Mouse (Mus musculus) lung, embryonic 14.5 days (tissue): ENCODE measurements around the gene Pbxip1. TPM values are rescaled to one million over a fixed set of nuclear protein-coding genes. Genes with fewer than 3 reads are reported as not detected.

ENCODE experiments used
- ATAC-seq: fragments of 200-750 bp; cut with Nextera tagmentation; 2 replicates; pipeline ENCODE4 v1.8.0; 2017; ENCODE audit warnings: mild to moderate bottlenecking, moderate TSS enrichment, moderate library complexity; ENCODE audit not compliant: insufficient read depth
- DNase-seq: peaks from one replicate; pipeline ENCODE4 v3.0.0-alpha.2; 2015
- H3K27ac ChIP-seq: fragments of 300-500 bp; sonication (generic); 2 replicates; pipeline ENCODE4 v1.5.1; 2014; ENCODE audit warnings: low read depth, mild to moderate bottlenecking, moderate library complexity
- H3K27me3 ChIP-seq: fragments of 300-500 bp; sonication (generic); 2 replicates; pipeline ENCODE4 v1.6.1; 2014; ENCODE audit warnings: low read length, control low read depth; ENCODE audit not compliant: insufficient read depth
- H3K36me3 ChIP-seq: fragments of 300-500 bp; sonication (generic); 2 replicates; pipeline ENCODE4 v1.6.1; 2014; ENCODE audit warnings: control low read depth; ENCODE audit not compliant: insufficient read depth
- H3K4me1 ChIP-seq: fragments of 300-500 bp; sonication (generic); 2 replicates; pipeline ENCODE4 v1.6.1; 2014; ENCODE audit warnings: antibody characterized with exemption, control low read depth; ENCODE audit not compliant: insufficient read depth
- H3K4me2 ChIP-seq: fragments of 300-500 bp; sonication (generic); 2 replicates; pipeline ENCODE4 v1.6.1; 2014; ENCODE audit warnings: mild to moderate bottlenecking
- H3K4me3 ChIP-seq: fragments of 300-500 bp; sonication (generic); 2 replicates; pipeline ENCODE4 v1.5.1; 2014; ENCODE audit warnings: low read depth, low read length
- H3K9ac ChIP-seq: fragments of 300-500 bp; sonication (generic); 2 replicates; pipeline ENCODE4 v1.6.1; 2014
- H3K9me3 ChIP-seq: fragments of 300-500 bp; sonication (generic); 2 replicates; pipeline ENCODE4 v1.6.1; 2016; ENCODE audit warnings: low read depth, low read length, control low read depth
- CTCF ChIP-seq: IDR thresholded peaks from 2 replicates; pipeline ENCODE4 v1.5.1; 2016; ENCODE audit warnings: antibody characterized with exemption, low read depth
- WGBS: fragments of 180-500 bp; shearing (Covaris S2); extraction: QIAGEN DNeasy Blood & Tissue Kit; methylation state at CpG from one replicate; pipeline ENCODE4 v1.1.7; 2014; 5-methylcytosine and 5-hydroxymethylcytosine counted together
- polyA plus RNA-seq: library from polyadenylated mRNA; unstranded; fragments of >200 nt; fragmentation: Nextera tagmentation; extraction: Ambion mirVana; gene quantifications from 2 replicates; pipeline ENCODE4 v1.2.1, GENCODE M21; 2014

The Pbxip1 gene
- 13.6 and 14.7 TPM in 2 replicates for polyA plus RNA-seq

- ATAC-seq (peak; percentile 80), DNase-seq (peak; percentile 83)
- Histone ChIP-seq H3K27ac (peak within 1 kb of the TSS; percentile 65), H3K36me3 (peaks cover 28% of the 10 kb centered on the region), H3K9me3 (no peaks in the 10 kb centered on the region), H3K27me3 (no peaks in the 10 kb centered on the region), H3K9ac (peak within 1 kb of the TSS; percentile 53), H3K4me3 (peak within 1 kb of the TSS; percentile 46), H3K4me1 (peaks cover 9% of the 10 kb centered on the region; the same call in 1 of the 2 replicates), H3K4me2 (peak within 1 kb of the TSS; percentile 73)
- WGBS = 4% methylated on average over 16 of the region's 16 CpGs
- TF ChIP-seq CTCF = no peak
Measured at GRCm38 (mm10) chr3:89436176-89437113, at the start of gene Pbxip1. TSS of gene Pbxip1 (plus strand) at chr3:89436706.

DNA sequence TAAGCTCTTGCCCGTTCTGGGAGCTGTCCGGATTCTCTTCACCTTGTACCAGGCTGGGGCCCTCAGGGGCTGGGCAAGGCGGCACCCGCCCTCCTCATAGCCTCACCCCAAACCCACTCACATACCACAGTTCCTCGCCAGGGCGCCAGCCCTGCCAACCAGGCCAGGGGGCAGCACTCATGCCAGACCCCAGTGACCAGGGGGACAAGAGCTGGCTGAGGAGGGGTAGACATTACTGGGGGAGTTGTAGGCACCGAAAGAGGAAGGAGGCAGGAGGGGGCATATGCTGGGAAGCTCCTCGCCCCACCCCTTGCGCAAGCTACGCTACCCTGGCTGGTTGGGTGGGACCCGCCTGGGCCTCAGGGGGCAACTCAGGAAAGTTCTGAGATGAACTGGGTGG, 48.9 kb upstream of the Pbxip1 start:
- no peaks in the 10 kb centered on the region for H3K9me3 ChIP-seq
- 72% methylated on average over 11 of the region's 11 CpGs for WGBS
- H3K36me3 ChIP-seq = no peaks in the 10 kb centered on the region
- no peak overlapping the region for H3K27ac ChIP-seq
- no peak overlapping the region for H3K4me2 ChIP-seq
- no peaks in the 10 kb centered on the region; the same call in 1 of the 2 replicates for H3K27me3 ChIP-seq
- H3K4me1 ChIP-seq = peaks cover 8% of the 10 kb centered on the region
- ATAC-seq = no peak
- no peak overlapping the region for H3K9ac ChIP-seq
- DNase-seq = no peak
- no peak overlapping the region for H3K4me3 ChIP-seq
- 0 out of 2 replicates have a peak, but pooled peaks have one; percentile 4 for TF ChIP-seq CTCF

- Histone ChIP-seq H3K4me3 (no peak overlapping the region), H3K4me1 (peaks cover 8% of the 10 kb centered on the region), H3K36me3 (no peaks in the 10 kb centered on the region), H3K27ac (no peak overlapping the region), H3K27me3 (no peaks in the 10 kb centered on the region; the same call in 1 of the 2 replicates), H3K4me2 (no peak overlapping the region), H3K9ac (no peak overlapping the region), H3K9me3 (no peaks in the 10 kb centered on the region)
- TF ChIP-seq CTCF = no peak
- ATAC-seq (no peak), DNase-seq (no peak)
- 80% methylated on average over 11 of the region's 11 CpGs for WGBS
Measured at GRCm38 (mm10) chr3:89388134-89388881, 48.2 kb upstream of the Pbxip1 start.

DNA sequence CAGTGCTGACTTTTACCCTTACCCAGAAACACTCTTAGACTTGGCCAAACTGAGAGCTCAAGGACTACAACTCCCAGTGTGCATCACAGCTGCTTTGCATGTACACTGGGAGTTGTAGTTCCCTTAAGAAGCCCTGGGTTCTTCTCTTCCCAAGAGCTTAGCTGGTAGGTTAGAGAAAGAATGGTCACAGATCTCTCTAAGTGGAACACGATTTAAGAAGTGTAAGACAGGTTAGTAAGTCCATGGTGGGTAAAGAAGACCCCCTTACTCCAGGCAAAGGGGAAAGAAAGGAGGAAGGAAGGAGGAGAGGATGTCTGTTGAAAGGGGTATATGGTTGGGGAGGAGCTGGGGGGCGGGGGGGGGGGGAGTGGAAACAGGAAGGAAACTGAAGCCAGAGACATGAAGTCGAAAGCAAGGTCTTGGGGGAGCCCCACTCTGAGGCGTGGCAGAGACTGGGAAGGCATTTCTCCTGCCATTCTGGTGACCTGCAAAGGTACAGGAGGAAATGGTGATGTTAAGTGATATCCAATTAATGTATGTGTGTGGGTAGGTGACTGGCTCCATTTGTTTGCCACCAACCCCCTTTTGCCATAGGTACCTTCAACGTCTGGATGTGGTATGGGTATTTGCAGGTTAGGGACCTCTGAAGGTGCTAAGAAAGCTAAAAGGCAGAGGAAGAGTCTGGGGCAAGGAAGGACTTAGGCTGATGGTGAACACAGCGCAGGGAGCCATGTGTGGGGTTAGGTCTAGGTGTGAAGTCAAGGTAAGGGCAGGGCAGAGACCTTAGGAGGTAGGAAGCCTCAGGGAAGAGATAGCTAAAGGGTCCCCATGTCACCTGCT, 47.4 kb upstream of the Pbxip1 start:
- H3K27me3 ChIP-seq = no peaks in the 10 kb centered on the region; the same call in 1 of the 2 replicates
- H3K4me2 ChIP-seq = no peak overlapping the region
- DNase-seq (peak; percentile 74), ATAC-seq (no peak)
- no peak for TF ChIP-seq CTCF
- peaks cover 8% of the 10 kb centered on the region for H3K4me1 ChIP-seq
- H3K4me3 ChIP-seq = no peak overlapping the region
- no peak overlapping the region for H3K27ac ChIP-seq
- no peaks in the 10 kb centered on the region for H3K36me3 ChIP-seq
- no peaks in the 10 kb centered on the region for H3K9me3 ChIP-seq
- H3K9ac ChIP-seq = no peak overlapping the region
- whole genome bisulfite sequencing = 49% methylated on average over 6 of the region's 6 CpGs

DNA sequence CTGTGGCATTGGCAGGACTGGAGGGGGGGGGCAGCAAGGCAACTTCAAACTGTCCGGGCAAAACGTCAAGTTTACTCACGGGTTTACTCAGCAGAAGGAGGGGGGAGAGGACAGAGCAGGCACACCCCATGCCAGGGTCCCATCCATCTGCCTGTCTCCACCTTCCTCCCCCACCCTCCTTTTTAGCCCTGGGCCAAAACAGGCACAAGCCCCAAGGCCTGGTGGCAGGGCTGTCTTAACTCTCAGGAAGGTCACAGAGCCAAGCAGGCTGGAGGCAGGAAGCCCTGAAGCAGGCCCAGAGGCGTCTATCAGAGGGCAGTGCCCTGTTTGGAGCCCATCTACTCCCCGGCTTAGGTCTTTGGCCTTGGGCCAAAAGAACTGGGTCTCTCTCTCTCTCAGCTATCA, 46.4 kb upstream of the Pbxip1 start:
- peak overlapping the region; percentile 56; the same call in 1 of the 2 replicates for H3K4me3 ChIP-seq

More for the DNA sequence above, 46.4 kb upstream of the Pbxip1 start:
- Histone ChIP-seq H3K4me2 (peak overlapping the region; percentile 100), H3K4me1 (peaks cover 8% of the 10 kb centered on the region), H3K9me3 (no peaks in the 10 kb centered on the region), H3K9ac (no peak overlapping the region; the same call in 1 of the 2 replicates), H3K27ac (peak overlapping the region; percentile 13; the same call in 1 of the 2 replicates), H3K36me3 (no peaks in the 10 kb centered on the region), H3K27me3 (no peaks in the 10 kb centered on the region; the same call in 1 of the 2 replicates)
- WGBS = 21% methylated on average over 5 of the region's 5 CpGs
- TF ChIP-seq CTCF = no peak
- ATAC-seq (no peak), DNase-seq (peak; percentile 24)
